Mouse (Mus musculus): Measurements from ENCODE around the gene Plin1. TPM values are rescaled to one million over a fixed set of nuclear protein-coding genes. Genes with fewer than 3 reads are reported as not detected.

Plin1 gene
- polyA plus RNA-seq, 1 experiment from 2014 or later = not detected

DNA sequence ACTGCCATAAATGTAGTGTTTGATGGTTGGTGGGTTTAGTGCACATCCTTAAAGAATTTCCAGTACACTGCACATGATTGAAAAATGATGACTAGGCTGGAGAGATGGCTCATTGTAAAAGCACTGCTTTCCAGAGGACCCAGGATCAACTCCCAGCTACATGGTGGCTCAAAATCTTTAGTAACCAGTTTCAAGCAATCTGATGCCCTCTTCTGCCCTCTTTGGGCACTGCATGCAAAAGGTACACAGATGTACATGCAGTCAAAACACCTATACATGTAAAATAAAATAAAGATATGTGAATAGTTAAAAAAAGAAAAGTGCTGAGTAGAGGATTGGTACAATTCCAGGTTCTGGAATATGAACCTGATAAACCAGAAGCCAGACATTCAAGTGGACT lies 53.5 kb downstream of the Plin1 start:
- H3K4me1 ChIP-seq (replicated peaks) = no peaks in the 10 kb centered on the region
- no peak overlapping the region for H3K4me3 ChIP-seq
- no peak overlapping the region for H3K4me2 ChIP-seq
- no peak overlapping the region for H3K27ac ChIP-seq (replicated peaks)
- peaks cover 24% of the 10 kb centered on the region for H3K36me3 ChIP-seq
- no peaks in the 10 kb centered on the region for H3K9me3 ChIP-seq
- no peak overlapping the region for H3K9ac ChIP-seq
- no peaks in the 10 kb centered on the region for H3K27me3 ChIP-seq
- ATAC-seq (ENCODE audit: low read depth) = no peak

DNA sequence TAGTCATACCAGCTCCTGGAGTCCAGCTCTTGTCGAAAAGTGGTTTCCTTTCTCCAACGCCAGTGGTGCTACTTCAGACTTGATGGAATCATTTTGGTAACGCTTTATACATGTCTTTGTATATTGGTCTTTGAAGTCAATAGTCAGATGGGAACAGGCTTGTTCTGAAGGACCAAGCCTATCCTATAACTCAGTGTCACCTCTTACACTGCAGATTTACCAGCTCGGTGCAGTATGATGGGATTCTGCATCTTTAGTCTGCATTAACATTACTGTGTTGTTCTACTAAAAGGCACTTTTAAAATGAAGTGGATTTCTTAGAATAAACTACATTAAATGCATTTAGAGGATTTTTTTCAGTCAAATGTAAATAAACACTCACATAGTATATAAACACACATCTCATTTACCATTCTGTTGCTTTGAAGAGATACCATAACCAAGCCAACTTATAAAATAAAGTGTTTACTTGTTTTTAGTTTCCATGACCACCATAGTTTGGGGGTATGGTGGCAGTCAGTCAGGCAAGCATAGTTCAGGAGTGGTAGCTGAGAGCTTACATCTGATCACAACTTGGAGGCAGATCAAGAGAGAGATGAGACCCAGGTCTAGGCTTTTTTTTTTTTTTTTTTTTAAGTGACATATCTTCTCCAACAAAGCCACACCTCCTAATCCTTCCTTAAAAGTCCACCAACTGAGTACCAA lies 61.7 kb downstream of the Plin1 start:
- Histone ChIP-seq H3K9ac (no peak overlapping the region), H3K9me3 (no peaks in the 10 kb centered on the region), H3K4me3 (no peak overlapping the region), H3K4me1 (replicated peaks) (no peaks in the 10 kb centered on the region), H3K27me3 (no peaks in the 10 kb centered on the region), H3K4me2 (no peak overlapping the region), H3K27ac (replicated peaks) (no peak overlapping the region), H3K36me3 (peaks cover 29% of the 10 kb centered on the region)
- WGBS = 96% methylated on average over 4 of the region's 4 CpGs
- no peak for ATAC-seq (ENCODE audit: low read depth)

Other genes starting within 250 kb of the Plin1 start
- 3.4 and 6.8 TPM in 2 replicates for gene Rhcg, start 115.2 kb downstream of the Plin1 start, polyA plus RNA-seq (2015; fragmentation: Nextera tagmentation; extraction: Ambion mirVana)
- 1.7 and 1.8 TPM in 2 replicates for gene Ticrr, start 72.7 kb downstream of the Plin1 start, polyA plus RNA-seq (2015; fragmentation: Nextera tagmentation; extraction: Ambion mirVana)
- gene Kif7, start 17.2 kb downstream of the Plin1 start, polyA plus RNA-seq (2015; fragmentation: Nextera tagmentation; extraction: Ambion mirVana) = 1.7 and 2.1 TPM in 2 replicates
- gene Pex11a, start 10.2 kb upstream of the Plin1 start, polyA plus RNA-seq (2015; fragmentation: Nextera tagmentation; extraction: Ambion mirVana) = 11.3 and 12.0 TPM in 2 replicates
- gene Wdr93, start 10.3 kb upstream of the Plin1 start, polyA plus RNA-seq (2015; fragmentation: Nextera tagmentation; extraction: Ambion mirVana) = 0.17 TPM in 1 of 2 replicates, not detected in the other
- gene Mesp1, start 60.9 kb upstream of the Plin1 start, polyA plus RNA-seq (2015; fragmentation: Nextera tagmentation; extraction: Ambion mirVana) = not detected in 2 replicates
- 0.96 and 1.0 TPM in 2 replicates for gene Mesp2, start 77.8 kb upstream of the Plin1 start, polyA plus RNA-seq (2015; fragmentation: Nextera tagmentation; extraction: Ambion mirVana)
- gene Anpep, start 128.2 kb upstream of the Plin1 start, polyA plus RNA-seq (2015; fragmentation: Nextera tagmentation; extraction: Ambion mirVana) = 5.8 and 6.2 TPM in 2 replicates
- 54.4 and 63.4 TPM in 2 replicates for gene Ap3s2, start 187.7 kb upstream of the Plin1 start, polyA plus RNA-seq (2015; fragmentation: Nextera tagmentation; extraction: Ambion mirVana)
- 21.6 and 22.8 TPM in 2 replicates for gene Arpin, start 202.5 kb upstream of the Plin1 start, polyA plus RNA-seq (2015; fragmentation: Nextera tagmentation; extraction: Ambion mirVana)

Measured in neural tube, embryonic 13.5 days (tissue).